Mouse (Mus musculus) kidney, postnatal 0 days (tissue): ENCODE measurements around the gene Arhgef6. TPM values are rescaled to one million over a fixed set of nuclear protein-coding genes. Genes with fewer than 3 reads are reported as not detected.

Experiments
- ATAC-seq: fragments of 200-750 bp; cut with Nextera tagmentation; replicated peaks from 2 replicates; pipeline ENCODE4 v1.8.0; 2017; ENCODE audit warnings: low read depth, moderate number of reproducible peaks, moderate TSS enrichment, moderate library complexity; ENCODE audit not compliant: low FRiP score
- DNase-seq: peaks from one replicate; pipeline ENCODE4 v3.0.0-alpha.2; 2016; ENCODE audit warnings: low spot score
- H3K27ac ChIP-seq: fragments of 300-500 bp; sonication (generic); 2 replicates; pipeline ENCODE4 v1.5.1; 2014; ENCODE audit warnings: mild to moderate bottlenecking
- H3K27me3 ChIP-seq: fragments of 300-500 bp; sonication (generic); 2 replicates; pipeline ENCODE4 v1.6.1; 2014; ENCODE audit warnings: low read length, mixed read lengths; ENCODE audit not compliant: insufficient read depth
- H3K36me3 ChIP-seq: fragments of 300-500 bp; sonication (generic); 2 replicates; pipeline ENCODE4 v1.6.1; 2014; ENCODE audit warnings: low read length, mixed read lengths; ENCODE audit not compliant: insufficient read depth
- H3K4me1 ChIP-seq: fragments of 300-500 bp; sonication (generic); replicated peaks from 2 replicates; pipeline ENCODE4 v1.6.1; 2014; ENCODE audit warnings: antibody characterized with exemption, low read length, mixed read lengths; ENCODE audit not compliant: insufficient read depth
- H3K4me2 ChIP-seq: fragments of 300-500 bp; sonication (generic); 2 replicates; pipeline ENCODE4 v1.6.1; 2014; ENCODE audit warnings: mild to moderate bottlenecking, low read length, moderate library complexity, mixed read lengths
- H3K4me3 ChIP-seq: fragments of 300-500 bp; sonication (generic); replicated peaks from 2 replicates; pipeline ENCODE4 v1.5.1; 2014; ENCODE audit warnings: low read depth, low read length
- H3K9ac ChIP-seq: fragments of 300-500 bp; sonication (generic); 2 replicates; pipeline ENCODE4 v1.6.1; 2014; ENCODE audit warnings: low read depth, low read length
- H3K9me3 ChIP-seq: fragments of 300-500 bp; sonication (generic); replicated peaks from 2 replicates; pipeline ENCODE4 v1.6.1; 2016; ENCODE audit warnings: low read length, inconsistent platforms, mixed read lengths
- CTCF ChIP-seq: IDR thresholded peaks from 2 replicates; pipeline ENCODE4 v1.5.1; 2016; ENCODE audit warnings: antibody characterized with exemption, low read depth, mild to moderate bottlenecking, moderate library complexity
- WGBS: fragments of 180-500 bp; shearing (Covaris S2); extraction: QIAGEN DNeasy Blood & Tissue Kit; methylation state at CpG from one replicate; pipeline ENCODE4 v1.1.7; 2014; 5-methylcytosine and 5-hydroxymethylcytosine counted together
- polyA plus RNA-seq: library from polyadenylated mRNA; unstranded; fragments of >200 nt; fragmentation: Nextera tagmentation; extraction: Ambion mirVana; gene quantifications from 2 replicates; pipeline ENCODE4 v1.2.1, GENCODE M21; 2015

Arhgef6 gene
- polyA plus RNA-seq, 1 experiment from 2014 or later, result 6.1 TPM

DNA sequence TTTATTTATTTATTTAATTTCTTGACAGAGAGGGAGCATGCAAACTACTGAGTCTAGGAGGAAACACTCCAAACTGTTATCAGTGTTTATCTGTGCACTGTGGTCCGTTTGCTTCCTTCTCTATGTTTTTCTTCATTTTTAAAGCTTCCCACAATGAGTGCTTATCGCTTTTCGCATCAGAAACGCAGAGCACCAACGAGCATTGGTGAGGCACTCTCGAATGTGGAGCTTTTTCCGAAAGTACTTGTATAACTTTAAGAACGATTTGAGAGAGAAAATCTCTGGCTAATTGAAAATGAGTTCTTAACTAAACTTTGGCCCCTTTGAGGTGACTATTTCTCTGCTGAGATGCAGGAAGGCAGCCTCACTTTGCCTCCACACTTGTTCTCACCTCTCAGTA, 151.2 kb downstream of the Arhgef6 start:
- no peak overlapping the region for H3K4me3 ChIP-seq
- WGBS, result 73% methylated on average over 8 of the region's 8 CpGs
- H3K9me3 ChIP-seq, result no peaks in the 10 kb centered on the region
- H3K9ac ChIP-seq, result no peak overlapping the region
- H3K27ac ChIP-seq, result no peak overlapping the region
- ATAC-seq, result no peak
- no peaks in the 10 kb centered on the region for H3K36me3 ChIP-seq
- no peak overlapping the region for H3K4me2 ChIP-seq
- H3K27me3 ChIP-seq, result no peaks in the 10 kb centered on the region
- no peaks in the 10 kb centered on the region for H3K4me1 ChIP-seq
- no peak for DNase-seq
- no peak for TF ChIP-seq CTCF

- no peak overlapping the region for H3K9ac ChIP-seq
- no peaks in the 10 kb centered on the region for H3K4me1 ChIP-seq
- no peak overlapping the region for H3K4me3 ChIP-seq
- ATAC-seq, result no peak
- no peak overlapping the region for H3K4me2 ChIP-seq
- H3K27ac ChIP-seq, result no peak overlapping the region
- H3K36me3 ChIP-seq, result no peaks in the 10 kb centered on the region
- no peak for TF ChIP-seq CTCF
- no peaks in the 10 kb centered on the region for H3K27me3 ChIP-seq
- 87% methylated on average over 3 of the region's 3 CpGs for WGBS
- no peak for DNase-seq
- H3K9me3 ChIP-seq, result no peaks in the 10 kb centered on the region
Measured at GRCm38 (mm10) chrX:57183359-57183758, 155.2 kb downstream of the Arhgef6 start.

GRCm38 (mm10) chrX:57182470-57182869, 156.1 kb downstream of the Arhgef6 start:
- no peaks in the 10 kb centered on the region for H3K9me3 ChIP-seq
- no peak for DNase-seq
- WGBS, result 87% methylated on average over 2 of the region's 2 CpGs

More at GRCm38 (mm10) chrX:57182470-57182869, 156.1 kb downstream of the Arhgef6 start:
- no peak for TF ChIP-seq CTCF
- Histone ChIP-seq H3K4me2 (no peak overlapping the region), H3K27ac (no peak overlapping the region), H3K4me3 (no peak overlapping the region), H3K4me1 (no peaks in the 10 kb centered on the region), H3K27me3 (no peaks in the 10 kb centered on the region), H3K9ac (no peak overlapping the region), H3K36me3 (no peaks in the 10 kb centered on the region)
- no peak for ATAC-seq

Other genes starting within 250 kb of the Arhgef6 start
- gene Cd40lg, start 126.6 kb downstream of the Arhgef6 start, polyA plus RNA-seq, result not detected in 2 replicates
- 102 and 107 TPM in 2 replicates for gene Rbmx, start 54.3 kb upstream of the Arhgef6 start, polyA plus RNA-seq
- 0.06 TPM in 1 of 2 replicates, not detected in the other for gene Gm364, start 70.4 kb upstream of the Arhgef6 start, polyA plus RNA-seq
- not detected in 2 replicates for gene Gpr101, start 165.0 kb upstream of the Arhgef6 start, polyA plus RNA-seq